Mouse (Mus musculus) liver, postnatal 0 days (tissue): ENCODE measurements around the gene Copb1. TPM values are rescaled to one million over a fixed set of nuclear protein-coding genes. Genes with fewer than 3 reads are reported as not detected.

Experiments used
- ATAC-seq: fragments of 200-750 bp; cut with Nextera tagmentation; 2 replicates; pipeline ENCODE4 v1.8.0; 2017; ENCODE audit warnings: mild to moderate bottlenecking, moderate library complexity
- DNase-seq: peaks from one replicate; pipeline ENCODE4 v3.0.0-alpha.2; 2016
- H3K27ac ChIP-seq: fragments of 300-500 bp; sonication (generic); 2 replicates; pipeline ENCODE4 v1.5.1; 2014; ENCODE audit warnings: antibody characterized with exemption, moderate library complexity, mild to moderate bottlenecking, low read depth
- H3K27me3 ChIP-seq: fragments of 300-500 bp; sonication (generic); 2 replicates; pipeline ENCODE4 v1.6.1; 2014; ENCODE audit warnings: low read length, control low read depth, mixed read lengths; ENCODE audit not compliant: insufficient read depth
- H3K36me3 ChIP-seq: fragments of 300-500 bp; sonication (generic); replicated peaks from 2 replicates; pipeline ENCODE4 v1.6.1; 2014; ENCODE audit warnings: mild to moderate bottlenecking, control low read depth, low read length, moderate library complexity, mixed read lengths; ENCODE audit not compliant: insufficient read depth
- H3K4me1 ChIP-seq: fragments of 300-500 bp; sonication (generic); 2 replicates; pipeline ENCODE4 v1.6.1; 2014; ENCODE audit warnings: antibody characterized with exemption, mild to moderate bottlenecking, control low read depth; ENCODE audit not compliant: insufficient read depth
- H3K4me2 ChIP-seq: fragments of 300-500 bp; sonication (generic); 2 replicates; pipeline ENCODE4 v1.6.1; 2014; ENCODE audit warnings: low read depth, mild to moderate bottlenecking, low read length, moderate library complexity, mixed read lengths
- H3K4me3 ChIP-seq: fragments of 300-500 bp; sonication (generic); 2 replicates; pipeline ENCODE4 v1.5.1; 2014; ENCODE audit warnings: low read depth, low read length
- H3K9ac ChIP-seq: fragments of 300-500 bp; sonication (generic); replicated peaks from 2 replicates; pipeline ENCODE4 v1.6.1; 2014; ENCODE audit warnings: mild to moderate bottlenecking, moderate library complexity
- H3K9me3 ChIP-seq: fragments of 300-500 bp; sonication (generic); 2 replicates; pipeline ENCODE4 v1.6.1; 2016; ENCODE audit warnings: mild to moderate bottlenecking, control low read depth, low read length, mixed read lengths
- CTCF ChIP-seq: sonication (generic); IDR thresholded peaks from 2 replicates; pipeline ENCODE4 v1.5.1; 2016; ENCODE audit warnings: antibody characterized with exemption, low read depth
- EP300 ChIP-seq: IDR thresholded peaks from 2 replicates; pipeline ENCODE4 v1.6.1; 2016; ENCODE audit warnings: antibody characterized with exemption, low read depth, mild to moderate bottlenecking
- WGBS: fragments of 180-500 bp; shearing (Covaris S2); extraction: QIAGEN DNeasy Blood & Tissue Kit; methylation state at CpG from one replicate; pipeline ENCODE4 v1.1.7; 2014; ENCODE audit not compliant: insufficient replicate concordance; 5-methylcytosine and 5-hydroxymethylcytosine counted together
- polyA plus RNA-seq: library from polyadenylated mRNA; unstranded; fragments of >200 nt; fragmentation: Nextera tagmentation; extraction: Ambion mirVana; gene quantifications from 2 replicates; pipeline ENCODE4 v1.2.1, GENCODE M21; 2015

The Copb1 gene
- polyA plus RNA-seq, 1 experiment from 2014 or later = 51.4 TPM

DNA sequence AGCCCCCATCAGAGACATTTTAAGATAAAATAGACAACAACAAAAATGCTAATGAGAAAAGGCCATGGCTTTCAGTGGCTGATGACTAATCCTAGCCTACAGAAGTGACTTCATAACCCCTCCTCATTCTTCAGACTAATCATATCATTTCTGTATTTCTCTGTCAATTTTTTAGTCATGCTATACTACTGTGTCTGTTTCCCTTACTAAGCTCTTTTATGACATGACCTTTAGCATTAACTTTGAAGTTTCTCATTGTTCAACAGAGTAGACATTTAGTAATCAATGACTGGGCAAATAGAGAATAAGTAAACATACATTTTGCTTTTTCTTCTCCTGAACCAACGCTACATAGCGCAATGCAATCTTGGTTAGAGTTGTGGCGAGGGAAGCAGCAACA lies 22.7 kb downstream of the Copb1 start:
- no peaks in the 10 kb centered on the region for H3K27me3 ChIP-seq
- H3K4me3 ChIP-seq = no peak overlapping the region
- peaks cover 56% of the 10 kb centered on the region for H3K36me3 ChIP-seq
- ATAC-seq = peak; percentile 82
- WGBS = 63% methylated on average over 3 of the region's 3 CpGs
- 0 out of 2 replicates have a peak, but pooled peaks have one; percentile 15 for TF ChIP-seq EP300
- TF ChIP-seq CTCF = no peak
- H3K4me1 ChIP-seq = no peaks in the 10 kb centered on the region
- H3K4me2 ChIP-seq = no peak overlapping the region
- no peak for DNase-seq
- no peak overlapping the region for H3K27ac ChIP-seq
- no peaks in the 10 kb centered on the region for H3K9me3 ChIP-seq
- no peak overlapping the region for H3K9ac ChIP-seq

DNA sequence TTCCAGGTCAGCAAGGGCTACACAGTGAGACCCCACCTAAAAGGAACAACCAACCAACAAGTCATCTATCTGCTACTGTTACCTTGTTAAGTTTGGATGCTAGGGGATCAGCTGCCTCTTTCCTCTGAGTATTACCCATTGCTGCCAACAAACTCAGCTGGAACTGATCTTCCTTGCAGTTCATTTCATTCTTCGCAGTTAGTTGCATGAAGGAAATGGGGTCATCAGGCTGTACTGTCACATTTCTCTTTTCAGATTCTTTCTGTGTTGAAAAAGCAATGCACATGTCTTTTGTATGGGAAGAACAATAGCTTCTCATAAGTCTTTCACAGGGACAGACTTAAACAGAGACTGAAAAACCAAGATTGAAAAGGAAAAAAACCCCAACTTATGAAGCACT lies 28.0 kb downstream of the Copb1 start:
- Histone ChIP-seq H3K4me3 (no peak overlapping the region), H3K4me2 (no peak overlapping the region), H3K9me3 (no peaks in the 10 kb centered on the region), H3K4me1 (no peaks in the 10 kb centered on the region), H3K27me3 (no peaks in the 10 kb centered on the region), H3K9ac (no peak overlapping the region), H3K27ac (no peak overlapping the region), H3K36me3 (peaks cover 41% of the 10 kb centered on the region)
- ATAC-seq (no peak), DNase-seq (no peak)
- 93% methylated on average over 1 of the region's 1 CpGs for WGBS
- TF ChIP-seq EP300 (no peak), CTCF (no peak)

- WGBS = 73% methylated on average over 4 of the region's 4 CpGs
- Histone ChIP-seq H3K4me2 (no peak overlapping the region), H3K36me3 (peaks cover 54% of the 10 kb centered on the region)
Observed at GRCm38 (mm10) chr7:114220433-114220832, 34.1 kb downstream of the Copb1 start.

DNA sequence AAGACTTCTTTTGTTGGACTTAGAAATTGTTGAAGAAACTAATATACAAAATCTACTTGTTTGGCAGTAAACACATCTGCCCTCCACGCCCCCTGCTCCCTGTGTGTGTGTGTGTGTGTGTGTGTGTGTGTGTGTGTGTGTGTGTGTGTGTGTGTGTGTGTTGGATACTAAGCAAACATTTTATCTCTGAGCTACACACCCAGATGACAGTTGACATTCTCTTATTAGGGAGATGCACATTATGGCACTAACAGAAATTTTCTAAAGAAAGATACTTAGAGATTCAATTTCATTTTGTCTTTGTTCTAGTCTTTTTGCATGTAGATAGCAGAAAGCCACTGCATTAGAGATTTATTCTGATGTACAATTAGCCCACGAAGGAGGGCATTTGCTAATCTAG lies 37.6 kb downstream of the Copb1 start:
- DNase-seq (no peak), ATAC-seq (no peak)
- 60% methylated on average over 2 of the region's 2 CpGs for WGBS
- Histone ChIP-seq H3K4me1 (no peaks in the 10 kb centered on the region), H3K4me3 (no peak overlapping the region), H3K9me3 (no peaks in the 10 kb centered on the region), H3K9ac (no peak overlapping the region), H3K27me3 (no peaks in the 10 kb centered on the region), H3K36me3 (peaks cover 59% of the 10 kb centered on the region), H3K27ac (no peak overlapping the region), H3K4me2 (no peak overlapping the region)
- TF ChIP-seq EP300 = no peak
- TF ChIP-seq CTCF = no peak

More at GRCm38 (mm10) chr7:114220433-114220832, 34.1 kb downstream of the Copb1 start:
- H3K9me3 ChIP-seq = no peaks in the 10 kb centered on the region
- DNase-seq = no peak
- no peak overlapping the region for H3K27ac ChIP-seq
- H3K4me1 ChIP-seq = no peaks in the 10 kb centered on the region
- TF ChIP-seq EP300 (no peak), CTCF (no peak)
- H3K4me3 ChIP-seq = no peak overlapping the region
- H3K9ac ChIP-seq = no peak overlapping the region
- no peak for ATAC-seq
- H3K27me3 ChIP-seq = no peaks in the 10 kb centered on the region

- H3K27ac ChIP-seq = no peak overlapping the region
- H3K4me3 ChIP-seq = no peak overlapping the region
- TF ChIP-seq EP300 = no peak
- TF ChIP-seq CTCF = no peak
- WGBS = 92% methylated on average over 1 of the region's 1 CpGs
- no peaks in the 10 kb centered on the region for H3K27me3 ChIP-seq
- DNase-seq (no peak), ATAC-seq (no peak)
- H3K9me3 ChIP-seq = no peaks in the 10 kb centered on the region
- no peaks in the 10 kb centered on the region for H3K4me1 ChIP-seq
- H3K9ac ChIP-seq = no peak overlapping the region
- H3K4me2 ChIP-seq = no peak overlapping the region
- H3K36me3 ChIP-seq = peaks cover 38% of the 10 kb centered on the region
Observed at GRCm38 (mm10) chr7:114214385-114214784, 40.1 kb downstream of the Copb1 start.

- ATAC-seq = no peak
- Histone ChIP-seq H3K36me3 (peaks cover 37% of the 10 kb centered on the region), H3K27ac (no peak overlapping the region), H3K27me3 (no peaks in the 10 kb centered on the region), H3K9ac (no peak overlapping the region), H3K4me2 (no peak overlapping the region), H3K4me1 (no peaks in the 10 kb centered on the region), H3K9me3 (no peaks in the 10 kb centered on the region), H3K4me3 (no peak overlapping the region)
- WGBS = 51% methylated on average over 2 of the region's 2 CpGs
- no peak for DNase-seq
- TF ChIP-seq EP300 (no peak), CTCF (peak; percentile 53)
Observed at GRCm38 (mm10) chr7:114213537-114213936, 41.0 kb downstream of the Copb1 start.

DNA sequence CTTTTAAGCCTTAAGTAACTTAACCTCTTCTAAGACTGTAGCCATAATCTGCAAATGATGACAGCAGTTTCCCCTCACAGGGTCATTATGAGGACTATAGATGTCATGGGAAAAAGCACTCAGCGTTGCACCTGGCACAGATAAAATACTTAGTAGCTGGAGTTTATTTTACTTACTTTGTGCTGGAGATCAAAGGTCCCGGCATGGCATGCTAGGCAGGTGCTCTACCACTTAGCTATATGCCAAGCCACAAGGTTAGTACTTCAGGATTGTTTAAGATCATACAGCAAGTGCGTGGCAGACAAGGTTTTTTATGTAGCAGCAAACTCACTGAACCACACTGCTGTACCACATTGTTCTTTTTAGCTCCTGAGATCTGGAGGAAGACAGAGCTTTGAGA lies 43.9 kb downstream of the Copb1 start:
- Histone ChIP-seq H3K27me3 (no peaks in the 10 kb centered on the region), H3K36me3 (peaks cover 18% of the 10 kb centered on the region), H3K4me3 (no peak overlapping the region), H3K4me1 (no peaks in the 10 kb centered on the region), H3K9ac (no peak overlapping the region), H3K9me3 (no peaks in the 10 kb centered on the region), H3K27ac (no peak overlapping the region), H3K4me2 (no peak overlapping the region)
- no peak for TF ChIP-seq EP300
- no peak for TF ChIP-seq CTCF
- WGBS = 77% methylated on average over 3 of the region's 3 CpGs
- DNase-seq (no peak), ATAC-seq (no peak)
